Mouse (Mus musculus) liver, embryonic 13.5 days (tissue): ENCODE measurements around the gene Cct6b. TPM values are rescaled to one million over a fixed set of nuclear protein-coding genes. Genes with fewer than 3 reads are reported as not detected.

Experiments
- ATAC-seq: fragments of 200-750 bp; cut with Nextera tagmentation; 2 replicates; pipeline ENCODE4 v1.8.0; 2017; ENCODE audit warnings: low read depth, mild to moderate bottlenecking, moderate number of reproducible peaks, moderate library complexity
- DNase-seq: peaks from one replicate; pipeline ENCODE4 v3.0.0; 2022
- H3K27ac ChIP-seq: fragments of 300-500 bp; sonication (generic); 2 replicates; pipeline ENCODE4 v1.5.1; 2015; ENCODE audit warnings: moderate library complexity, mild to moderate bottlenecking, inconsistent platforms
- H3K27me3 ChIP-seq: fragments of 300-500 bp; sonication (generic); 2 replicates; pipeline ENCODE4 v1.6.1; 2015; ENCODE audit warnings: mild to moderate bottlenecking, inconsistent platforms
- H3K36me3 ChIP-seq: fragments of 300-500 bp; sonication (generic); 2 replicates; pipeline ENCODE4 v1.6.1; 2015; ENCODE audit warnings: mild to moderate bottlenecking, inconsistent platforms
- H3K4me1 ChIP-seq: fragments of 300-500 bp; sonication (generic); replicated peaks from 2 replicates; pipeline ENCODE4 v1.6.1; 2015; ENCODE audit warnings: inconsistent platforms
- H3K4me2 ChIP-seq: fragments of 300-500 bp; sonication (generic); 2 replicates; pipeline ENCODE4 v1.6.1; 2015; ENCODE audit warnings: inconsistent platforms, mild to moderate bottlenecking, moderate library complexity
- H3K4me3 ChIP-seq: fragments of 300-500 bp; sonication (generic); replicated peaks from 2 replicates; pipeline ENCODE4 v1.5.1; 2015; ENCODE audit warnings: mild to moderate bottlenecking, inconsistent platforms
- H3K9ac ChIP-seq: fragments of 300-500 bp; sonication (generic); 2 replicates; pipeline ENCODE4 v1.6.1; 2015; ENCODE audit warnings: mild to moderate bottlenecking, inconsistent platforms
- H3K9me3 ChIP-seq: fragments of 300-500 bp; sonication (generic); replicated peaks from 2 replicates; pipeline ENCODE4 v1.6.1; 2016; ENCODE audit warnings: inconsistent platforms
- WGBS: fragments of 180-500 bp; shearing (Covaris S2); methylation state at CpG from one replicate; pipeline ENCODE4 v1.1.7; 2015; ENCODE audit not compliant: insufficient replicate concordance; 5-methylcytosine and 5-hydroxymethylcytosine counted together
- polyA plus RNA-seq: library from polyadenylated mRNA; unstranded; fragments of >200 nt; fragmentation: Nextera tagmentation; extraction: Ambion mirVana; gene quantifications from 2 replicates; pipeline ENCODE4 v1.2.1, GENCODE M21; 2015

Cct6b gene
- polyA plus RNA-seq, 1 experiment from 2014 or later: 0.16 TPM

DNA sequence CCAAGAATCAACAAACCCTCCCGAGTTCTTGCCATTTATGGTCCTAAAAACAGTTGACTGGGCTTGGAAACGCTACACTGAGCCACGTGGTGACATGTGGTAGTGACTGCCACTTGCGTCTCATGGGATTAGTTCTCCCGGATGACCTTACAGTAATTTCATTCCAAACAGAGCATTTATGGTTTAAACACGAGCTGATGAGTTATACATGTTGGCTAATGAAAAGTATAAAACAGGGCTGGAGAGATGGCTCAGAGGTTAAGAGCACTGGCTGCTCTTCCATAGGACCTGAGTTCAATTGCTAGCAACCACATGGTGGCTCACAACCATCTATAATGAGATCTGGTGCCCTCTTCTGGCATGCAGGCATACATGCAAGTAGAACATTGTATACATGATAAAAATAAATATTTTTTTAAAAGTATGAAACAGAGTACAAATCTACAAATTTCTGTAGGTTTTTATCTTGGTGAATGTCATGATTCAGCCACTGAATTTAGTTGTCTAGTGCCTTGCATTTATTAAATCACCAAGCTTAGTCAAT is 1.8 kb downstream of the Cct6b start:
- no peak for ATAC-seq
- WGBS: 79% methylated on average over 6 of the region's 6 CpGs
- Histone ChIP-seq H3K4me1 (peaks cover 33% of the 10 kb centered on the region), H3K9ac (no peak overlapping the region), H3K4me3 (no peak overlapping the region), H3K4me2 (no peak overlapping the region), H3K27me3 (no peaks in the 10 kb centered on the region; the same call in 1 of the 2 replicates), H3K27ac (no peak overlapping the region), H3K9me3 (peaks cover 3% of the 10 kb centered on the region; the same call in 1 of the 2 replicates), H3K36me3 (peaks cover 4% of the 10 kb centered on the region)
- DNase-seq: no peak

DNA sequence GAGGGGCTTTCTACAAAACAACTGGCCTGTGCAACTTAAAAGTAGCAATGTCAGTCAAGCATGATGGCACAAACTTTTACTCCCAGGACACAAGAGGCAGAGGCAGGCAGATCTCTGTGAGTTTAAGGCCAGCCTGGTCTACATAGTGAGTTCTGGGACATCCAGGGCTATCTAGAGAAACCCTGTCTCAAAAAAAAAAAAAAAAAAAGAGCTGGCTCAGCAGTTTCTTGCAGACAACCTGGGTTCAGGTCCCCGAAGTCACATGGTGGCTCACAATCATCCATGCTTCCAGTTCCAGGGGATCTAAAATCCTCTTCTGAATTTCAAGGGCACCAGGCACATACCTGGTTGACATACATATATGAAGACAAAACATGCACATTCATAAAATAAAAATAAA is 8.2 kb downstream of the Cct6b start:
- ATAC-seq (no peak), DNase-seq (no peak)
- Histone ChIP-seq H3K9ac (no peak overlapping the region), H3K27me3 (no peaks in the 10 kb centered on the region; the same call in 1 of the 2 replicates), H3K4me1 (no peaks in the 10 kb centered on the region), H3K4me2 (no peak overlapping the region), H3K9me3 (no peaks in the 10 kb centered on the region), H3K36me3 (no peaks in the 10 kb centered on the region), H3K4me3 (no peak overlapping the region), H3K27ac (no peak overlapping the region)
- WGBS: 62% methylated on average over 1 of the region's 1 CpGs

DNA sequence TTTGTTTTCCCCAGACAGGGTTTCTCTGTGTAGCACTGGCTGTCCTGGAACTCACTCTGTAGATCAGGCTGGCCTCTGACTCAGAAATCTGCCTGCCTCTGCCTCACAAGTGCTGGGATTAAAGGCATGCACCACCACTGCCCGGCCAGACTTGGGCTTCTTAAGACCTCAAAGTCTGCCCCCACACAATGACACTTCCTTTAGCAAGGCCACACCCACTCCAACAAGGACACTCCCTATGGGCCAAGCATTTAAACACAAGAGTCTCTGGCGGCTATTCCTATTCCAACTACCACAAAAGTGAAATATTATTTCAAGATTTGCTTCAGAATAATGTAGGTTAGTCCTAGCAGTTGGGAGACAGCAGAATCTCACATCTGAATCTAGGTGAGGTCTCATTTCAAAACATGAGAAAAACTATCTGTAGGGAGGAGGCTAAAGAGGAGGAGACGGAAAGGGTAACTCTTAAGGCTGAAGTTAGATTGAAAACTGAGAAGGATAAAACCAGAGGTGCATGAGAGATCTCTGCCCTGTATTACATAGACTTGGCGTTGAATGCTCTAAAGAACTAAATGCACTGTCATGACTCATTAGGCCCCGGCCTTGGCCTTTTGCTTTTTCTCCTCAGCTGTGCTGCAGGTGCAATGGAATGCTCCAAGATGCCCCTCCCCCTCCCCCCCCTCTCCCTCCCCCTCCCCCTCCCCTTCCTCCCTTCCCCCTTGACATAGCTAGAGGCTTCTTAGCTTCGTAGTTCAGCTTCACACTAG is 11.6 kb downstream of the Cct6b start:
- Histone ChIP-seq H3K27me3 (no peaks in the 10 kb centered on the region), H3K4me1 (no peaks in the 10 kb centered on the region), H3K9me3 (no peaks in the 10 kb centered on the region), H3K36me3 (no peaks in the 10 kb centered on the region), H3K4me2 (no peak overlapping the region), H3K4me3 (no peak overlapping the region), H3K9ac (peak overlapping the region; percentile 2; the same call in 1 of the 2 replicates), H3K27ac (no peak overlapping the region)
- ATAC-seq (no peak), DNase-seq (no peak)
- 56% methylated on average over 6 of the region's 6 CpGs for WGBS

DNA sequence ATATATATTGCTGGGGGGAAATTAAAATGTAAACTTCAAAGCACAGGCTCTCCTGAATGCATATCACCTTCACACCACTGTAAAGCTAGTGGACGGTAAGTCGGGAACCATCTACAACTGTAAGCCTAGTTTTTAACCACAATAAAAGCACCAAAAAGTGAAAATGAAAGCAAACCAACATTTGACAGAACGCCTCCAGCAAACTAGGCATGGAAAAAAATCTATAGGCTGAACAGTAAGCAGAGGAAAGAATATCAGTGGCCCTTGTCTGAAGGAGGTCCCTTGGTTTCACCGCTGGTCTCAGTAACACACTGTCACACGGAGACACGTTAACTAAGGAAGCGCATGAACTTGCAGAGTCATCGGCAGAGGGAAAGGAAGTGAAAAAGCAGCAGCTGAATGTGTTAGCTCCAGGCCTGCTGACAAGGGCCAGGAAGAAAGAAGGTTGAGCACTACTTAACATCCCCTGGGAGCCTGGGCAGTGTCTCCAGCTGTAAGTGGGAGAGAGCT is 17.2 kb downstream of the Cct6b start:
- 22% methylated on average over 8 of the region's 8 CpGs for WGBS
- H3K4me1 ChIP-seq: peaks cover 9% of the 10 kb centered on the region
- no peaks in the 10 kb centered on the region for H3K9me3 ChIP-seq
- H3K4me2 ChIP-seq: peak overlapping the region; percentile 58
- ATAC-seq (peak; percentile 72), DNase-seq (peak; percentile 42)
- H3K27me3 ChIP-seq: 0 out of 2 replicates have a peak, but pooled peaks cover 2% of the 10 kb centered on the region
- peak overlapping the region; percentile 45 for H3K4me3 ChIP-seq
- H3K36me3 ChIP-seq: no peaks in the 10 kb centered on the region
- peak overlapping the region; percentile 57; the same call in 1 of the 2 replicates for H3K9ac ChIP-seq
- no peak overlapping the region; the same call in 1 of the 2 replicates for H3K27ac ChIP-seq

DNA sequence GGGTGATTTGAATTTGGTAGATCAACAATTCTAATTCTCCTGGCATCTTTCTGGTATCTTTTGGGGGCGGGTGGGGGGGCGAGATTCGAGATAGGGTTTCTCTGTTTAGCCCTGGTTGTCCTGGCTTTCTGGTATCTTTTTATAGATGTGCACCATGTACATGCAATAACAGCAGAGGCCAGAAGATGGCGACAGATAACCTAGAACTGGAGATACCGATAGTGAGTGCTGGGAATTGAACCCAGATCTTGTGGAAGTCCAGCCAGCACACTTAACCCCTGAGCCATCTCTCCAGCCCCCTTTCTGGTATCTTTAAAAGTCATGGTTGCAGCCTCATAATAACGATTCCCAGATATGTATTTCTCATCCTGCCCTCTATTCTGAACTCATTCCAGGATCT is 18.0 kb downstream of the Cct6b start:
- H3K27ac ChIP-seq: no peak overlapping the region
- no peaks in the 10 kb centered on the region for H3K9me3 ChIP-seq
- H3K27me3 ChIP-seq: 0 out of 2 replicates have a peak, but pooled peaks cover 2% of the 10 kb centered on the region
- WGBS: 25% methylated on average over 6 of the region's 6 CpGs
- H3K4me3 ChIP-seq: peak overlapping the region; percentile 45; the same call in 1 of the 2 replicates
- H3K4me2 ChIP-seq: no peak overlapping the region
- no peak for ATAC-seq
- H3K36me3 ChIP-seq: no peaks in the 10 kb centered on the region
- peaks cover 9% of the 10 kb centered on the region for H3K4me1 ChIP-seq
- peak; percentile 39 for DNase-seq
- H3K9ac ChIP-seq: no peak overlapping the region

DNA sequence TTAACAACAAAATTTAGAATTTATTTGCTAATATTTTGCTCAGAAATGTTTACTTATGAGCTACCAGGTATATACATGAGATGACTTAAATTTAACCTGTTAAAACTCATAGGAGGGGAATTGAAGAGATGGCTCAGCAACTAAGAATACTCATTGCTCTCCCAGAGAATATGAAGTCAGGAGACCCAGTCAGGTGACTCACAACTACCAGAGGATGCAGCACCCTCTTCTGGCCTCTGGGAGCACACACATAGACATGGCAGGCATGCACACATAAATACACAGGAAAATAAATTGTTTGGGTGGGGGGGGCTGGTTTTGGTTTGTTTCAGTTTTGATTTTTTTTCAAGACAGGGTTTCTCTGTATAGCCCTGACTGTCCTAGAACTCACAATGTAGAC is 25.1 kb downstream of the Cct6b start:
- Histone ChIP-seq H3K9ac (no peak overlapping the region), H3K27me3 (no peaks in the 10 kb centered on the region), H3K4me1 (no peaks in the 10 kb centered on the region), H3K4me2 (no peak overlapping the region), H3K27ac (no peak overlapping the region), H3K9me3 (no peaks in the 10 kb centered on the region), H3K36me3 (no peaks in the 10 kb centered on the region), H3K4me3 (no peak overlapping the region)
- no peak for DNase-seq
- no peak for ATAC-seq

DNA sequence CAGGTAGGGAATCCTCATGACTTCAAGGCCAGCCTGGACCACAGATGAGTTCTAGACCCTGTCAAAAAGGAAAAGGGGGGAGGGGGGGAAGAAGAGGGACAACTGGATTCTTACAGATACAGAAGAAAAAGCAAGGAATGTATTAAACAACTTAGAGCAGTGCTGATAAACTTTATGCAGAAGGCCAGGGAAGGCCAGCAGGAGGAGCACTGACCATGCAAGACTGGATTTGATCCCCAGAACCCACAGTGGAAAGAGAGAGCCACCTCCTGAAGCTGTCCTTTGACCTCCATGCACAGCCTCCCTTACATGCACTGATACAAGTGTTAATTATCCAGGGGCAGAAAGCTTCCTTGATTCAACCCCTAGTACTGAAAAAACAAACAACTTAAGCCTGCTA is 29.9 kb downstream of the Cct6b start:
- Histone ChIP-seq H3K27ac (no peak overlapping the region), H3K4me3 (no peak overlapping the region), H3K9me3 (no peaks in the 10 kb centered on the region), H3K9ac (no peak overlapping the region), H3K27me3 (no peaks in the 10 kb centered on the region), H3K4me1 (no peaks in the 10 kb centered on the region), H3K36me3 (no peaks in the 10 kb centered on the region), H3K4me2 (no peak overlapping the region)
- ATAC-seq (no peak), DNase-seq (no peak)

DNA sequence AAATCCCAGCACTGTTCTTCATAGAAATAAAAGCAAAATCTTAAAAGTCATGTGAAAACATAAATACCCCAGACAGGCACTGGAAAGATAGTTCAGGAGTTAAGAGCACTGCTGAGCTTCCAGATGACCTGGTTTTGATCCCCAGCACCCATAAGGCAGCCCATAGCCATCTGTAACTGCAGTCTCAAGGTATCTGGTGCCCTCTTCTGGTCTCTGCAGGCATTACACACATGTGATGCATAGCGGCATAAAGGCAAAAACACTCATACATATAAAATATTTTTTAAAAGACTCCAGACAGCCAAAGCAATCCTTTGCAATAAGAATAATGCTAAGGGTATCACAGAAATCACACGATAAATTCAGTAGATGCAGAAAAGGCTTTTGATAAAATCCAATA is 37.3 kb downstream of the Cct6b start:
- H3K36me3 ChIP-seq: no peaks in the 10 kb centered on the region
- H3K4me2 ChIP-seq: no peak overlapping the region
- 77% methylated on average over 2 of the region's 2 CpGs for WGBS
- no peak for DNase-seq
- no peak overlapping the region for H3K27ac ChIP-seq
- H3K4me1 ChIP-seq: no peaks in the 10 kb centered on the region
- no peak overlapping the region for H3K9ac ChIP-seq
- no peak overlapping the region for H3K4me3 ChIP-seq
- ATAC-seq: no peak
- H3K9me3 ChIP-seq: no peaks in the 10 kb centered on the region
- H3K27me3 ChIP-seq: no peaks in the 10 kb centered on the region

DNA sequence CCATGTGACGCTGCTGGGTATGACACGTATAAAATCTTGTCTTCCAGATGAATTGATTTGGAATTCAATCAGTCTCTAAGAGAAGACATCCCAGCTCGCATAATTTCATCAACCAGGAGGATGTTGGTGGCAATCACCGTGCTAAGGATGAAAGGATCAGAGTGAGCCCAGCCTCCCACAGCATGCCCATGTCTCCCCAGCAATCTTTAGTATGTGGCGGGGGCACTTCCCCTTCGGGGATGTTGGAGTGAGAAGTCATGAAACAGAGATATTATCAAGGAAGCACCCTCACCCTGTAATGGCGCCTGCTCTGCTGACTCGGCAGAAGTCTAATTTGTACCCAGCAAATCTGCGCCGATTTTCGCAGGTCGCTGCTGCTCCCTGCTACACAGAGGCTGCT is 44.8 kb downstream of the Cct6b start:
- Histone ChIP-seq H3K9ac (no peak overlapping the region), H3K4me1 (no peaks in the 10 kb centered on the region), H3K36me3 (no peaks in the 10 kb centered on the region), H3K9me3 (no peaks in the 10 kb centered on the region), H3K27me3 (no peaks in the 10 kb centered on the region), H3K27ac (no peak overlapping the region), H3K4me3 (no peak overlapping the region), H3K4me2 (no peak overlapping the region)
- WGBS: 50% methylated on average over 12 of the region's 12 CpGs
- no peak for ATAC-seq
- no peak for DNase-seq

DNA sequence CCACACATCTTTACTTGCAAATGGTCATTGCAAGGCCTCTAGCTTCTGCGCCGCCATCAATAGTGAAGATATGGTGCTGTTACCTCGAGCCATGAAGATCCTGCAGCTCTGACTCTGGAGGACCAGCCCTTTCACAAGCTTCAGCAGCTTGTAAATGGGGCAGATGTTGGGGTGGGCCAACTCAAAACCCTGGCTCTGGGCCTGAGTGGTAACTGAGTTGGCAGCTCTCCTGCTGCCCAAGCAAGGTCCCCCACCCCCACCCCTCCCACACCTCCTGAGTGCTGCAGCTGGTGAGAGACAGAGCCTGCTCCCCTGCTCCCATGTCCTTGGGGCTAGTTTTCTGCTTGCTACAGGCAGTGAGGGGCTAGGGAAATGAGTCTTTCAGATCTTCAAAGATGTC is 51.4 kb downstream of the Cct6b start:
- Histone ChIP-seq H3K4me3 (no peak overlapping the region), H3K27me3 (no peaks in the 10 kb centered on the region), H3K4me2 (no peak overlapping the region), H3K9ac (no peak overlapping the region), H3K4me1 (no peaks in the 10 kb centered on the region), H3K9me3 (no peaks in the 10 kb centered on the region), H3K27ac (no peak overlapping the region), H3K36me3 (no peaks in the 10 kb centered on the region)
- no peak for DNase-seq
- ATAC-seq: no peak
- 71% methylated on average over 3 of the region's 3 CpGs for WGBS

DNA sequence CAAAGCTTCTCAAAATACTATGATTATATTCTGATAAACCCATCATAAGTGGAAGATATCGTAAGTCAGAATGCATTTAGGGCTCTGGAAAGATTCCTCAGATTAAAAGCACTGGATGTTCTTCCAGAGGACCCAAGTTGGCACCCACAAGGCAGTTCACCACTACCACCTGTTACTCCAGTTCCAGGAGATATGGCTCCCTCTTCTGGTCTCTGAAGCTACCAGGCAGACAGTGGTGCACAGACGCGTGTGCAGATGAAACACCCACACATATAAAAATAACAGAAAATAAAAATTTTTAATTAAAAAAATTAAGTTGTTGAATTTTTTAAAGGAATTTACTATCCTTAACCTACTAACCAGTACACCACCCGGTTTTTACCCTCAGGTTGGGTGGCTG is 55.2 kb downstream of the Cct6b start:
- ATAC-seq: no peak
- 64% methylated on average over 4 of the region's 4 CpGs for WGBS
- DNase-seq: no peak

DNA sequence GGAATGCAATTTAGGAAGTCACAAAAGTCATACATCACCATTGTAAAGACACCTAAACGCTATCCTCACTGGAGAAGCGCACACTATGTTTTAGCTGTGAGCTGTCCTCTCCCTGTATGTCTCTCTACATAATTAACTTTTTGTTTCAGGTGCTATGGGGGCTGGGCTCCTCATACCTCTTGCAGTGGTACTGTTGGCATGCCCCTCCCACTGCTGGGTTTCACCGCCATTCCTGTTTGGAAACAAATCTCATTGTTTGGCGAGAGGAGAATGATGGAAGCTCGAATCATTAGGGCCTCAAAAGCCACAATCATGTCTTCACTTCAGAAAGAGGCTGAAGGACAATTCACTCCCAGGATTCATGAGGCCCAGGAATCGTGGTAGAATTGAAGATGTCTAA is 59.0 kb downstream of the Cct6b start:
- H3K36me3 ChIP-seq: no peaks in the 10 kb centered on the region
- DNase-seq: no peak
- H3K4me1 ChIP-seq: no peaks in the 10 kb centered on the region
- H3K27me3 ChIP-seq: no peaks in the 10 kb centered on the region
- no peak overlapping the region for H3K9ac ChIP-seq
- WGBS: 54% methylated on average over 6 of the region's 6 CpGs
- no peaks in the 10 kb centered on the region for H3K9me3 ChIP-seq
- H3K4me3 ChIP-seq: no peak overlapping the region
- H3K27ac ChIP-seq: no peak overlapping the region
- no peak for ATAC-seq
- H3K4me2 ChIP-seq: no peak overlapping the region

More for the DNA sequence above, 55.2 kb downstream of the Cct6b start:
- H3K27me3 ChIP-seq: no peaks in the 10 kb centered on the region
- no peaks in the 10 kb centered on the region for H3K36me3 ChIP-seq
- no peak overlapping the region for H3K4me2 ChIP-seq
- no peak overlapping the region for H3K27ac ChIP-seq
- no peak overlapping the region for H3K4me3 ChIP-seq
- no peaks in the 10 kb centered on the region for H3K4me1 ChIP-seq
- no peak overlapping the region for H3K9ac ChIP-seq
- H3K9me3 ChIP-seq: no peaks in the 10 kb centered on the region
